Mouse (Mus musculus): ENCODE measurements around the gene Gm31571.
"Not testable (repeated sequence)": the region's sequence is repeated elsewhere in the genome, so short reads cannot be mapped to it uniquely, and the experiment has no call there.

Gene Gm31571

DNA sequence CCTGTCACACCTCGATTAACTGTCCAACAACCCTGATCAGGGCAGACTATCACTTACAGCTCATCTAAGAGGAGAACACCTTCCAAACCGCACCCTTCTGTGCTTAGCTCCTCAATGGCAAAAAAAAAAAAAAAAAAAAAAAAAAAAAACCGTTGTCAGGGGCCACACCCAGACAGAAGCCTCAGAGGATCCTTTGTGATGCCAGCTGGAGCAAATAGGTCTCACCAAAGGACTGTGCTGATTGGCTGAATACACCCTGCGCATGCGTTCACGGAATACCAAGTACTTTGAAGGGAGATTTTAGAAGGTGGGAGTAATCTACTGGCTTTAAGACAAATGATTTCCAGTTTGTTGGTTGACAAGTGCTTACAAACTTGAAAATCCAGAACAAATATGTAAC, at the start of gene Gm31571:
Gene Gm31571 (minus strand): TSS at position 101 of the 400 bp plus-strand sequence.
- DNase-seq (ENCODE audit: low spot score), result not testable (repeated sequence)
